ENCODE assay signal across 8 mouse cellular contexts in the genomic region with DNA sequence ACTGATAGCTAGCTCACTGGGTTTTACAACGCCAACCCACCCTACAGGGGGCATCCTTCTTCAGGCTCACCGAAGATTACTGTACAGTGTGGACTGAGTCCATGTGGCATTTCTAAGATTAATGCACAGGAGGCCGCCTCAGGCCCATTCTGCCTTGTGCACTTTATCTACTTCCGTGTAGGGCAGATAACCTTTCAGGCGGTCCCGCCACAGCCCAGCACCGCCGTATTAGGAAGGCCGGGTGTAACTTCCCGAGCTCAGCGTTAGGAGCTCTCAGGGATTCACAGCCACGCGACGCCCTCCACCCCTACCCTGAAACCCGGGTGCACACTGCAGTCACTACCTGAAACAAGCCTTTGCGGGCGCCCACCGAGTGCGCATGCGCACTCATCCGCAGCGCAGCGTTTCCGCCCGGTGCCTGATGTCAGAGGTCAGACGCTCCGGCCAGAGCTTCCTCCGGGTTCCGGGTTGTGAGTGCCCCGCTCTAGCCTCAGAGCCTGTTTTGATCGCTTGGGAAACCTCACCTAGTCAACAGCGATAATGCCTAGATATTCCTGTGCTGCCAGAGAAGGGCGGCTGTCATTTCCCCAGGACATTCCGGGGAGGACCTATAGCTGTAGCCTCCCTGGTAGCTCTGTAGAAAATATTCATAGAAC. TPM values are rescaled to one million over a fixed set of nuclear protein-coding genes. Genes with fewer than 3 reads are reported as not detected.
DNase-seq lines count a peak whose midpoint lies in the region; ATAC-seq and TF ChIP-seq lines count a peak whose summit lies in the region.

No protein-coding gene starts in this region.

- H3K27me3 ChIP-seq in hindbrain, embryonic 11.5 days (ENCODE audit: control insufficient read depth, insufficient read depth, low read length): no peaks in the 10 kb centered on the region
- no peaks in the 10 kb centered on the region for H3K27me3 ChIP-seq in lung, postnatal 0 days (replicated peaks; ENCODE audit: insufficient read depth, low read length)

- H3K4me1 ChIP-seq in hindbrain, embryonic 11.5 days (replicated peaks; ENCODE audit: control insufficient read depth, insufficient read depth, low read length): no peaks in the 10 kb centered on the region
- H3K4me1 ChIP-seq in lung, postnatal 0 days (ENCODE audit: insufficient read depth, low read depth, low read length): peaks cover 11% of the 10 kb centered on the region; the same call in 1 of the 2 replicates

- WGBS in hindbrain, embryonic 11.5 days: 7% methylated on average over 34 of the region's 34 CpGs
- 2% methylated on average over 34 of the region's 34 CpGs for WGBS in lung, postnatal 0 days

- peak overlapping the region; percentile 78 for H3K9ac ChIP-seq in hindbrain, embryonic 11.5 days (ENCODE audit: low read depth, low read length)
- peak overlapping the region; percentile 51 for H3K9ac ChIP-seq in lung, postnatal 0 days (replicated peaks; ENCODE audit: low read depth)

- H3K27ac ChIP-seq in hindbrain, embryonic 11.5 days (ENCODE audit: low read depth, low read length): 0 out of 2 replicates have a peak overlapping the region, but pooled peaks have one; percentile 42
- H3K27ac ChIP-seq in lung, postnatal 0 days (ENCODE audit: low read length): peak overlapping the region; percentile 95

- peak; percentile 13; the same call in 1 of the 2 replicates for TF ChIP-seq EP300 in lung, postnatal 0 days (IDR thresholded peaks at IDR 0.05)

- no peaks in the 10 kb centered on the region for H3K9me3 ChIP-seq in hindbrain, embryonic 11.5 days (ENCODE audit: control insufficient read depth, low read length)
- no peaks in the 10 kb centered on the region for H3K9me3 ChIP-seq in lung, postnatal 0 days (ENCODE audit: low read length)

- H3K4me3 ChIP-seq in hindbrain, embryonic 11.5 days (ENCODE audit: low read depth, low read length): peak overlapping the region; percentile 45
- peak overlapping the region; percentile 53 for H3K4me3 ChIP-seq in lung, postnatal 0 days (ENCODE audit: low read depth, low read length)

- peak; percentile 52 for TF ChIP-seq CTCF in lung, postnatal 0 days (IDR thresholded peaks at IDR 0.05)

- ATAC-seq in hindbrain, embryonic 11.5 days (ENCODE audit: low FRiP score): peak; percentile 95
- peak; percentile 93 for ATAC-seq in lung, postnatal 0 days

- no peaks in the 10 kb centered on the region for H3K36me3 ChIP-seq in hindbrain, embryonic 11.5 days (ENCODE audit: control insufficient read depth, insufficient read depth, low read length)
- no peaks in the 10 kb centered on the region for H3K36me3 ChIP-seq in lung, postnatal 0 days (ENCODE audit: insufficient read depth, low read length)

- DNase-seq in MN1 (ENCODE audit: low spot score): peak; percentile 81
- peak; percentile 95 for DNase-seq in cerebellum, postnatal 10 days
- peak; percentile 78 to 88 for DNase-seq in frontal cortex, postnatal 10 days (ENCODE audit: low spot score in 2 of 2)
- DNase-seq in hindbrain, embryonic 11.5 days (ENCODE audit: low spot score): peak; percentile 88
- peak; percentile 86 to 91 for DNase-seq in layer of hippocampus, postnatal 10 days (ENCODE audit: low spot score in 2 of 2)
- peak; percentile 95 for DNase-seq in lung, postnatal 0 days (ENCODE audit: low spot score)
- peak; percentile 80 for DNase-seq in ovary, postnatal 10 days (ENCODE audit: low spot score)
- DNase-seq in thymus, postnatal 0 days (ENCODE audit: low spot score): peak; percentile 89

- peak overlapping the region; percentile 59 for H3K4me2 ChIP-seq in hindbrain, embryonic 11.5 days (replicated peaks; ENCODE audit: low read depth, low read length)
- peak overlapping the region; percentile 65 for H3K4me2 ChIP-seq in lung, postnatal 0 days (replicated peaks; ENCODE audit: low read depth, low read length)

RNA-seq across cellular contexts. Expression of a gene that starts 6.0 kb away (rescaled TPM):
- polyA plus RNA-seq in hindbrain, embryonic 11.5 days (2014; fragmentation: Nextera tagmentation; extraction: Ambion mirVana): 23.0 and 24.3 TPM in 2 replicates
- total RNA-seq in layer of hippocampus, postnatal 10 days (2021): 10 to 100 TPM; 35.6 to 38.0 TPM
- polyA plus RNA-seq in lung, postnatal 0 days (2015; fragmentation: Nextera tagmentation; extraction: Ambion mirVana): 39.0 and 45.3 TPM in 2 replicates
- polyA plus RNA-seq in thymus, postnatal 0 days (2015; fragmentation: Nextera tagmentation; extraction: Ambion mirVana): 63.6 and 67.6 TPM in 2 replicates

RNA-seq across cellular contexts. Expression of a gene that starts 6.5 kb away (rescaled TPM):
- polyA plus RNA-seq in hindbrain, embryonic 11.5 days (2014; fragmentation: Nextera tagmentation; extraction: Ambion mirVana): 1.2 and 1.8 TPM in 2 replicates
- total RNA-seq in layer of hippocampus, postnatal 10 days (2021): 10 to 100 TPM in 1 of 2 experiments, 1 to 10 TPM in 1; 9.2 to 10.0 TPM
- 1.7 and 2.8 TPM in 2 replicates for polyA plus RNA-seq in lung, postnatal 0 days (2015; fragmentation: Nextera tagmentation; extraction: Ambion mirVana)
- polyA plus RNA-seq in thymus, postnatal 0 days (2015; fragmentation: Nextera tagmentation; extraction: Ambion mirVana): 2.2 and 3.0 TPM in 2 replicates

Comparison
In these comparisons a context has a peak if more than half of its experiments do, and no peak if none do; other contexts are left out.
1. Peak in every context shown above with its lines: DNase-seq, ATAC-seq, H3K4me3 ChIP-seq and H3K27ac ChIP-seq.